Mouse (Mus musculus): ENCODE measurements around the gene Id1.

Gene Id1

GRCm38 (mm10) chr2:152753944-152754711, 18.1 kb downstream of the Id1 start, which contains the start of gene Cox4i2:
Gene Cox4i2, plus strand, starts transcription at chr2:152754173.
- no peak for DNase-seq (ENCODE audit: low spot score)

GRCm38 (mm10) chr2:152756474-152757393, 20.7 kb downstream of the Id1 start:
- DNase-seq (ENCODE audit: low spot score) = no peak

- DNase-seq (ENCODE audit: low spot score) = no peak
These were observed 21.4 kb downstream of the Id1 start for GRCm38 (mm10) chr2:152757478-152757877.

GRCm38 (mm10) chr2:152758351-152758750, 22.3 kb downstream of the Id1 start:
- no peak for DNase-seq (ENCODE audit: low spot score)

GRCm38 (mm10) chr2:152763310-152763709, 27.3 kb downstream of the Id1 start:
- DNase-seq (ENCODE audit: low spot score) = no peak

GRCm38 (mm10) chr2:152764172-152765044, 28.4 kb downstream of the Id1 start:
- no peak for DNase-seq (ENCODE audit: low spot score)

- DNase-seq (ENCODE audit: low spot score) = no peak
These were observed 29.1 kb downstream of the Id1 start for GRCm38 (mm10) chr2:152765045-152765674.

- DNase-seq (ENCODE audit: low spot score) = peak; percentile 92
These were observed 30.5 kb downstream of the Id1 start for GRCm38 (mm10) chr2:152766387-152767123.

- DNase-seq (ENCODE audit: low spot score) = peak; percentile 66
These were observed 31.7 kb downstream of the Id1 start for GRCm38 (mm10) chr2:152767618-152768271.

GRCm38 (mm10) chr2:152769677-152770076, 33.6 kb downstream of the Id1 start:
- no peak for DNase-seq (ENCODE audit: low spot score)

- no peak for DNase-seq (ENCODE audit: low spot score)
These were observed 35.5 kb downstream of the Id1 start for GRCm38 (mm10) chr2:152771571-152771970.

- DNase-seq (ENCODE audit: low spot score) = no peak
These were observed 36.2 kb downstream of the Id1 start for GRCm38 (mm10) chr2:152772231-152772630.

- DNase-seq (ENCODE audit: low spot score) = no peak
These were observed 39.3 kb downstream of the Id1 start for GRCm38 (mm10) chr2:152775357-152775756.

GRCm38 (mm10) chr2:152776019-152776418, 40.0 kb downstream of the Id1 start:
- DNase-seq (ENCODE audit: low spot score) = no peak

- peak; percentile 84 for DNase-seq (ENCODE audit: low spot score)
These were observed 40.4 kb downstream of the Id1 start for GRCm38 (mm10) chr2:152776435-152776834.

- no peak for DNase-seq (ENCODE audit: low spot score)
These were observed 41.0 kb downstream of the Id1 start for GRCm38 (mm10) chr2:152777081-152777480.

GRCm38 (mm10) chr2:152780466-152780865, 44.4 kb downstream of the Id1 start:
- no peak for DNase-seq (ENCODE audit: low spot score)

- DNase-seq (ENCODE audit: low spot score) = no peak
These were observed 45.1 kb downstream of the Id1 start for GRCm38 (mm10) chr2:152781031-152781711.

- no peak for DNase-seq (ENCODE audit: low spot score)
These were observed 46.6 kb downstream of the Id1 start for GRCm38 (mm10) chr2:152782656-152783055.

GRCm38 (mm10) chr2:152783241-152783640, 47.2 kb downstream of the Id1 start:
- no peak for DNase-seq (ENCODE audit: low spot score)
